Mouse (Mus musculus): ENCODE data around the gene Rcn3. TPM values are rescaled to one million over a fixed set of nuclear protein-coding genes. Genes with fewer than 3 reads are reported as not detected.
"Not testable (repeated sequence)": the region's sequence is repeated elsewhere in the genome, so short reads cannot be mapped to it uniquely, and the experiment has no call there.

Gene Rcn3
- polyA plus RNA-seq, 2 experiments: 19.2 to 20.6 TPM

GRCm38 (mm10) chr7:45111940-45112339 is 19.9 kb upstream of the Rcn3 start:
- 62% methylated on average over 2 of the region's 2 CpGs for WGBS (ENCODE audit: insufficient replicate concordance)

DNA sequence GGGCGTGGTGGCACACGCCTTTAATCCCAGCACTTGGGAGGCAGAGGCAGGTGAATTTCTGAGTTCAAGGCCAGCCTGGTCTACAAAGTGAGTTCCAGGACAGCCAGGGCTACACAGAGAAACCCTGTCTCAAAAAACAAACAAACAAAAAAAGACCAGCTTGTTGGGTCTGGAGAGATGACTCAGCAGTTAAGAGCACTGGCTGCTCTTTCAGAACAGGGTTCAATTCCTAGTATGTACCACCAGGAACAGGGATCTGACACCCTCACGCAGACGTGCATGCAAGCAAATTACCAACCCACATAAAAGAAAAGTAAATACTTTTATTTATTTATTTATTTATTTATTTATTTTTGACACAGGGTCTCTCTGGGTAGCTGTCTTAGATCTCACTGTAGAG is 18.1 kb upstream of the Rcn3 start:
- WGBS (ENCODE audit: insufficient replicate concordance): 70% methylated on average over 4 of the region's 4 CpGs
- not testable (repeated sequence) for ATAC-seq (ENCODE audit: insufficient read depth); H3K4me2 ChIP-seq (ENCODE audit: low read depth); H3K36me3 ChIP-seq (replicated peaks; ENCODE audit: control insufficient read depth, insufficient read depth, low read depth); H3K4me3 ChIP-seq (ENCODE audit: insufficient read depth in 1 of 2, low read depth in 2 of 2, low read length in 2 of 2); DNase-seq (ENCODE audit: low read depth in 3 of 3, low spot score in 3 of 3); H3K9ac ChIP-seq (replicated peaks); H3K27me3 ChIP-seq (ENCODE audit: control insufficient read depth, insufficient read depth, low read length); H3K9me3 ChIP-seq (ENCODE audit: control insufficient read depth, low read length); H3K27ac ChIP-seq
- peaks cover 7 to 18% of the 10 kb centered on the region in 2 experiments for H3K4me1 ChIP-seq (replicated peaks; ENCODE audit: control insufficient read depth in 2 of 2, insufficient read depth in 2 of 2, low read length in 1 of 2)

More at GRCm38 (mm10) chr7:45111940-45112339, 19.9 kb upstream of the Rcn3 start:
- Histone ChIP-seq H3K27me3 (ENCODE audit: control insufficient read depth, insufficient read depth, low read length) (no peaks in the 10 kb centered on the region), H3K27ac (no peak overlapping the region), H3K9me3 (ENCODE audit: control insufficient read depth, low read length) (no peaks in the 10 kb centered on the region), H3K4me1 (replicated peaks; ENCODE audit: control insufficient read depth in 2 of 2, insufficient read depth in 2 of 2, low read length in 1 of 2) (peaks cover 7 to 18% of the 10 kb centered on the region in 2 experiments), H3K36me3 (replicated peaks; ENCODE audit: control insufficient read depth, insufficient read depth, low read depth) (no peaks in the 10 kb centered on the region), H3K4me3 (ENCODE audit: insufficient read depth in 1 of 2, low read depth in 2 of 2, low read length in 2 of 2) (no peak overlapping the region), H3K9ac (replicated peaks) (no peak overlapping the region), H3K4me2 (ENCODE audit: low read depth) (no peak overlapping the region)
- DNase-seq (ENCODE audit: low read depth in 3 of 3, low spot score in 3 of 3) (no peak), ATAC-seq (ENCODE audit: insufficient read depth) (no peak)
- no peak for TF ChIP-seq EP300 (IDR thresholded peaks at IDR 0.05; ENCODE audit: low read depth)
- TF ChIP-seq CTCF (IDR thresholded peaks at IDR 0.05; ENCODE audit: low read depth): no peak

DNA sequence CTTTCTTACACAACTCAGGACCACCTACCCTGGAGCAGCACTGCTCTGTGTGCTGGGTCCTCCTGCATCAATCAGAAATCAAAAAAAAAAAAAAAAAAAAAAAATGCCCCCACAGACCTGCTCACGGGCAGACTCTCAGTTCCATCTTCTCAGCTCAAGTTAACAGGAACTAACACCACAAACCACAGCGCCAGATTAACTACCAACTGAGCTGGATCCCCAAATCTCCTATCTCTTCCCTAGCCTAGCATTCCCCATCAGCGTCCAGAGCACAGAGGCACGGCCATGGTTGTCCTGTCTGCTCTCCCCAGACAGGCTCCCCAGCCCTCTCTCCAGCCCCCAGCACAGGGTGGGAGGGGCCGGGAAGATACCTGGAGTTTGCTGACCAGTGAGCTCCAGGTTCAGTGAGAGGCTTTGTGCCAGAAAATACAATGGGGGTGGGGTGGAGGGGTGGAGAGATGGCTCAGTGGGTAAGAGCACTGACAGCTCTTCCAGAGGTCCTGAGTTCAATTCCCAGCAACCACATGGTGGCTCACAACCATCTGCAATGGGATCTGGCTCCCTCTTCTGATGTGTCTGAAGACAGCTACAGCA is 15.1 kb upstream of the Rcn3 start:
- Histone ChIP-seq H3K36me3 (replicated peaks; ENCODE audit: control insufficient read depth, insufficient read depth, low read depth) (no peaks in the 10 kb centered on the region), H3K27me3 (ENCODE audit: control insufficient read depth, insufficient read depth, low read length) (no peaks in the 10 kb centered on the region), H3K4me3 (ENCODE audit: insufficient read depth in 1 of 2, low read depth in 2 of 2, low read length in 2 of 2) (no peak overlapping the region), H3K9ac (replicated peaks) (no peak overlapping the region), H3K4me1 (replicated peaks; ENCODE audit: control insufficient read depth in 2 of 2, insufficient read depth in 2 of 2, low read length in 1 of 2) (peaks cover 0 to 5% of the 10 kb centered on the region in 2 experiments; a peak in 2 of 4 replicates), H3K27ac (no peak overlapping the region), H3K9me3 (ENCODE audit: control insufficient read depth, low read length) (no peaks in the 10 kb centered on the region), H3K4me2 (ENCODE audit: low read depth) (no peak overlapping the region)
- TF ChIP-seq CTCF (IDR thresholded peaks at IDR 0.05; ENCODE audit: low read depth) (no peak), EP300 (IDR thresholded peaks at IDR 0.05; ENCODE audit: low read depth) (no peak)
- DNase-seq (ENCODE audit: low read depth in 3 of 3, low spot score in 3 of 3): no peak
- WGBS (ENCODE audit: insufficient replicate concordance): 14% methylated on average over 5 of the region's 5 CpGs
- no peak for ATAC-seq (ENCODE audit: insufficient read depth)

- TF ChIP-seq EP300 (IDR thresholded peaks at IDR 0.05; ENCODE audit: low read depth) (no peak), CTCF (IDR thresholded peaks at IDR 0.05; ENCODE audit: low read depth) (no peak)
- Histone ChIP-seq H3K9me3 (ENCODE audit: control insufficient read depth, low read length) (no peaks in the 10 kb centered on the region), H3K27ac (no peak overlapping the region), H3K9ac (replicated peaks) (no peak overlapping the region), H3K4me1 (replicated peaks; ENCODE audit: control insufficient read depth in 2 of 2, insufficient read depth in 2 of 2, low read length in 1 of 2) (peaks cover 0 to 5% of the 10 kb centered on the region in 2 experiments; a peak in 2 of 4 replicates), H3K4me3 (ENCODE audit: insufficient read depth in 1 of 2, low read depth in 2 of 2, low read length in 2 of 2) (no peak overlapping the region), H3K4me2 (ENCODE audit: low read depth) (no peak overlapping the region), H3K36me3 (replicated peaks; ENCODE audit: control insufficient read depth, insufficient read depth, low read depth) (no peaks in the 10 kb centered on the region), H3K27me3 (ENCODE audit: control insufficient read depth, insufficient read depth, low read length) (no peaks in the 10 kb centered on the region)
- 57% methylated on average over 6 of the region's 6 CpGs for WGBS (ENCODE audit: insufficient replicate concordance)
- DNase-seq (ENCODE audit: low read depth in 3 of 3, low spot score in 3 of 3) (no peak), ATAC-seq (ENCODE audit: insufficient read depth) (no peak)
Measured at GRCm38 (mm10) chr7:45106441-45106840, 14.4 kb upstream of the Rcn3 start.

DNA sequence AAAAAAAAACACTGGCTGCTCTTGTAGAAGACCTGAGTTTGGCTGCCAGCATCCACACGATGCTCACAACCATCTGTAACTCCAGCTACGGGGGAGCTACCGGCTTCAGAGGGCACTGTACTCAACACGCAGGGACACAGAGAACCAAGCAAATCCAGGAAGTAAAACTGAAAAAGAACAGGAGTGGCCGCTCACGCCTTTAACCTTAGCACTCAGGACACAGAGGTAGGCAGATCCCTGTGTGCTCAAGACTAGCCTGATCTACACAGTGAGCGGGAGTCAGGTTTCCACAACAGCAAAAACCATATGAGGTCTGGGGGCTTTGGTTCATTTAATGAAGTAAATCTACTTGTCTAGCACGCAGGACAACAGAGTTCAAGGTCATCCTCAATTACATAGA is 13.5 kb upstream of the Rcn3 start:
- WGBS (ENCODE audit: insufficient replicate concordance): 60% methylated on average over 8 of the region's 8 CpGs
- ATAC-seq (ENCODE audit: insufficient read depth) (no peak), DNase-seq (ENCODE audit: low read depth in 3 of 3, low spot score in 3 of 3) (no peak)
- H3K4me2 ChIP-seq (ENCODE audit: low read depth): no peak overlapping the region
- no peak overlapping the region for H3K4me3 ChIP-seq (ENCODE audit: insufficient read depth in 1 of 2, low read depth in 2 of 2, low read length in 2 of 2)
- no peaks in the 10 kb centered on the region for H3K36me3 ChIP-seq (replicated peaks; ENCODE audit: control insufficient read depth, insufficient read depth, low read depth)
- H3K9me3 ChIP-seq (ENCODE audit: control insufficient read depth, low read length): no peaks in the 10 kb centered on the region
- no peak overlapping the region for H3K27ac ChIP-seq
- H3K4me1 ChIP-seq (replicated peaks; ENCODE audit: control insufficient read depth in 2 of 2, insufficient read depth in 2 of 2, low read length in 1 of 2): peaks cover 0 to 5% of the 10 kb centered on the region in 2 experiments; a peak in 2 of 4 replicates
- TF ChIP-seq CTCF (IDR thresholded peaks at IDR 0.05; ENCODE audit: low read depth) (no peak), EP300 (IDR thresholded peaks at IDR 0.05; ENCODE audit: low read depth) (no peak)
- no peaks in the 10 kb centered on the region for H3K27me3 ChIP-seq (ENCODE audit: control insufficient read depth, insufficient read depth, low read length)
- no peak overlapping the region for H3K9ac ChIP-seq (replicated peaks)
